8 mouse cellular contexts compared by ENCODE assay signal in genomic region chr11:103170111-103170493, GRCm38 (mm10). TPM values are rescaled to one million over a fixed set of nuclear protein-coding genes. Genes with fewer than 3 reads are reported as not detected.
DNase-seq lines count a peak whose midpoint lies in the region; ATAC-seq and TF ChIP-seq lines count a peak whose summit lies in the region.

No protein-coding gene starts in this region.

- H3K36me3 ChIP-seq in heart, embryonic 10.5 days = no peaks in the 10 kb centered on the region
- H3K36me3 ChIP-seq in CH12.LX (replicated peaks in 1 of 2; ENCODE audit: control insufficient read depth in 1 of 2, insufficient read depth in 1 of 2, low read length in 1 of 2) = no peaks in the 10 kb centered on the region
- no peaks in the 10 kb centered on the region for H3K36me3 ChIP-seq in forebrain, postnatal 0 days (ENCODE audit: insufficient read depth)
- H3K36me3 ChIP-seq in liver, embryonic 16.5 days (ENCODE audit: control insufficient read depth, insufficient read depth) = no peaks in the 10 kb centered on the region

- peak overlapping the region; percentile 54 for H3K4me2 ChIP-seq in CH12.LX (ENCODE audit: insufficient read depth, low read depth, poor library complexity, severe bottlenecking)
- peak overlapping the region; percentile 85 for H3K4me2 ChIP-seq in forebrain, postnatal 0 days (ENCODE audit: low read depth)
- H3K4me2 ChIP-seq in liver, embryonic 16.5 days (ENCODE audit: low read depth, low read length) = peak overlapping the region; percentile 68; the same call in 1 of the 2 replicates

- H3K9ac ChIP-seq in CH12.LX (ENCODE audit: insufficient read depth, low read depth) = peak overlapping the region; percentile 58
- peak overlapping the region; percentile 64 for H3K9ac ChIP-seq in forebrain, postnatal 0 days
- no peak overlapping the region for H3K9ac ChIP-seq in liver, embryonic 16.5 days (ENCODE audit: low read depth, low read length)

- peaks cover 79% of the 10 kb centered on the region for H3K27me3 ChIP-seq in heart, embryonic 10.5 days (ENCODE audit: insufficient read depth, poor library complexity, severe bottlenecking)
- H3K27me3 ChIP-seq in CH12.LX (replicated peaks) = no peaks in the 10 kb centered on the region
- no peaks in the 10 kb centered on the region for H3K27me3 ChIP-seq in forebrain, postnatal 0 days (ENCODE audit: insufficient read depth, low read length)
- H3K27me3 ChIP-seq in liver, embryonic 16.5 days (ENCODE audit: control insufficient read depth, insufficient read depth, low read depth, low read length) = peaks cover 27% of the 10 kb centered on the region

- peak overlapping the region; percentile 77 for H3K4me3 ChIP-seq in heart, embryonic 10.5 days
- peak overlapping the region; percentile 30 to 78 (median 69) for H3K4me3 ChIP-seq in CH12.LX (replicated peaks in 1 of 3; ENCODE audit: low read depth in 2 of 3, low read length in 2 of 3, poor library complexity in 1 of 3)
- H3K4me3 ChIP-seq in forebrain, postnatal 0 days (ENCODE audit: low read depth, low read length) = peak overlapping the region; percentile 75
- H3K4me3 ChIP-seq in liver, embryonic 16.5 days (ENCODE audit: low read depth, low read length) = peak overlapping the region; percentile 57

- H3K4me1 ChIP-seq in heart, embryonic 10.5 days = peaks cover 39% of the 10 kb centered on the region
- peaks cover 11 to 57% of the 10 kb centered on the region in 2 experiments for H3K4me1 ChIP-seq in CH12.LX (ENCODE audit: control insufficient read depth in 1 of 2, insufficient read depth in 2 of 2)
- H3K4me1 ChIP-seq in forebrain, postnatal 0 days (ENCODE audit: insufficient read depth) = 0 out of 2 replicates have a peak, but pooled peaks cover 5% of the 10 kb centered on the region
- peaks cover 7% of the 10 kb centered on the region for H3K4me1 ChIP-seq in liver, embryonic 16.5 days (ENCODE audit: control insufficient read depth, low read depth, low read length)

- TF ChIP-seq RAD21 in CH12.LX (IDR thresholded peaks at IDR 0.05; ENCODE audit: low read depth, low read length) = no peak

- dilution Hi-C loops in CH12.LX (cut with MboI; ENCODE audit: extremely low pct_ligation_motif_present, extremely low pct_unique_long_range_greater_than_20kb, low sequenced_read_pairs) = no loop called here

- TF ChIP-seq POLR2A in CH12.LX (IDR thresholded peaks at IDR 0.05; ENCODE audit: low read depth, low read length) = no peak

- H3K79me2 ChIP-seq in CH12.LX (replicated peaks; ENCODE audit: control insufficient read depth, extremely low read depth, insufficient read depth, poor library complexity, severe bottlenecking) = peaks cover 32% of the 10 kb centered on the region

- H3K27ac ChIP-seq in heart, embryonic 10.5 days = no peak overlapping the region
- peak overlapping the region; percentile 7; the same call in 1 of the 2 replicates for H3K27ac ChIP-seq in CH12.LX (ENCODE audit: insufficient read depth, low read depth)
- H3K27ac ChIP-seq in forebrain, postnatal 0 days (ENCODE audit: low read depth, low read length) = no peak overlapping the region
- no peak overlapping the region for H3K27ac ChIP-seq in liver, embryonic 16.5 days (ENCODE audit: low read length)

- ATAC-seq in forebrain, postnatal 0 days = no peak
- no peak for ATAC-seq in liver, embryonic 16.5 days (ENCODE audit: low read depth)

- no peak for TF ChIP-seq CTCF in CH12.LX (conservative IDR thresholded peaks at IDR 0.05 in 1 of 2, IDR thresholded peaks at IDR 0.05 in 1 of 2; ENCODE audit: low read depth in 2 of 2, low read length in 2 of 2)
- TF ChIP-seq CTCF in forebrain, postnatal 0 days (IDR thresholded peaks at IDR 0.05; ENCODE audit: low read depth) = no peak

- WGBS in heart, embryonic 10.5 days = 53% methylated on average over 3 of the region's 3 CpGs
- WGBS in forebrain, postnatal 0 days = 35% methylated on average over 3 of the region's 3 CpGs
- 32% methylated on average over 3 of the region's 3 CpGs for WGBS in liver, embryonic 16.5 days (ENCODE audit: insufficient replicate concordance)

- in situ Hi-C loops in CH12.LX (cut with MboI; ENCODE audit: low pct_ligation_motif_present, low pct_unique_long_range_greater_than_20kb, low sequenced_read_pairs) = loop anchor here (5.0 to 25.0 kb wide), 3 partner anchors 102 to 392 kb away; no protein-coding TSS in a partner anchor

- TF ChIP-seq EP300 in CH12.LX (IDR thresholded peaks at IDR 0.05; ENCODE audit: low read length) = no peak

- H3K9me3 ChIP-seq in heart, embryonic 10.5 days = peaks cover 3% of the 10 kb centered on the region; the same call in 1 of the 2 replicates
- H3K9me3 ChIP-seq in CH12.LX (replicated peaks; ENCODE audit: low read length) = peaks cover 8% of the 10 kb centered on the region
- H3K9me3 ChIP-seq in forebrain, postnatal 0 days (ENCODE audit: low read length) = no peaks in the 10 kb centered on the region
- H3K9me3 ChIP-seq in liver, embryonic 16.5 days (replicated peaks; ENCODE audit: control insufficient read depth, low read length) = no peaks in the 10 kb centered on the region

- DNase-seq in heart, embryonic 10.5 days (ENCODE audit: low spot score) = no peak
- no peak for DNase-seq in heart, adult 8-10 months (ENCODE audit: low spot score)
- peak; percentile 43 for DNase-seq in CH12.LX (ENCODE audit: extremely low read depth)
- no peak for DNase-seq in forebrain, postnatal 0 days
- DNase-seq in adipocyte (ENCODE audit: low spot score) = no peak
- DNase-seq in adrenal gland, postnatal 10 days = no peak
- no peak for DNase-seq in urinary bladder, postnatal 10 days (ENCODE audit: low spot score)

TF ChIP-seq in CH12.LX, 34 proteins besides CTCF, POLR2A, EP300 and RAD21:
- no peak for TF ChIP-seq CHD1 (IDR thresholded peaks at IDR 0.05; ENCODE audit: low read depth, low read length)
- TF ChIP-seq ELF1 (IDR thresholded peaks at IDR 0.05; ENCODE audit: low read depth, low read length) = no peak
- no peak for TF ChIP-seq ETS1 (conservative IDR thresholded peaks at IDR 0.05; ENCODE audit: low read depth, low read length)
- TF ChIP-seq PAX5 (IDR thresholded peaks at IDR 0.05; ENCODE audit: low read length) = no peak
- TF ChIP-seq SIN3A (IDR thresholded peaks at IDR 0.05; ENCODE audit: low read length) = peak; percentile 19; the same call in 1 of the 2 replicates
- TF ChIP-seq BHLHE40 (IDR thresholded peaks at IDR 0.05; ENCODE audit: low read depth, low read length) = no peak
TF ChIP-seq in CH12.LX: peak in this region for 1.

RNA-seq across cellular contexts. Expression of gene Fmnl1, which starts 0.8 kb away (rescaled TPM):
- polyA plus RNA-seq in heart, embryonic 10.5 days (2016; fragmentation: Nextera tagmentation; extraction: Ambion mirVana) = 0.92 and 1.2 TPM in 2 replicates
- total RNA-seq in heart, adult 8-10 months (2022) = 10 to 100 TPM in 3 of 4 experiments, 1 to 10 TPM in 1; 9.3 to 20.1 (median 13.2) TPM
- total RNA-seq in CH12.LX (2012; rRNA removed) (35.0 and 36.5 TPM in 2 replicates), CH12.LX (2014; rRNA removed) (5.6 and 6.9 TPM in 2 replicates)
- polyA plus RNA-seq in CH12.LX (2012; ENCODE audit: insufficient read length, low read depth) = 104 and 118 TPM in 2 replicates
- total RNA-seq in forebrain, postnatal 0 days (2014; rRNA removed) = 6.5 and 9.4 TPM in 2 replicates
- polyA plus RNA-seq in forebrain, postnatal 0 days (2015; fragmentation: Nextera tagmentation; extraction: Ambion mirVana) = 4.8 and 7.1 TPM in 2 replicates
- 5.2 and 6.3 TPM in 2 replicates for polyA plus RNA-seq in liver, embryonic 16.5 days (2015; fragmentation: Nextera tagmentation; extraction: Ambion mirVana)
- total RNA-seq in adrenal gland, postnatal 10 days (2021) = 10 to 100 TPM; 17.7 to 20.5 TPM

RNA-seq across cellular contexts. Expression of gene Hexim2, which starts 37.9 kb away (rescaled TPM):
- polyA plus RNA-seq in heart, embryonic 10.5 days (2016; fragmentation: Nextera tagmentation; extraction: Ambion mirVana) = 6.5 and 7.9 TPM in 2 replicates
- 1 to 10 TPM; 1.2 to 2.0 (median 1.9) TPM for total RNA-seq in heart, adult 8-10 months (2022)
- total RNA-seq in CH12.LX (2012; rRNA removed) (31.4 and 33.3 TPM in 2 replicates), CH12.LX (2014; rRNA removed) (28.8 and 33.0 TPM in 2 replicates)
- 27.0 and 31.6 TPM in 2 replicates for polyA plus RNA-seq in CH12.LX (2012; ENCODE audit: insufficient read length, low read depth)
- 30.8 and 47.0 TPM in 2 replicates for total RNA-seq in forebrain, postnatal 0 days (2014; rRNA removed)
- polyA plus RNA-seq in forebrain, postnatal 0 days (2015; fragmentation: Nextera tagmentation; extraction: Ambion mirVana) = 16.5 and 27.9 TPM in 2 replicates
- polyA plus RNA-seq in liver, embryonic 16.5 days (2015; fragmentation: Nextera tagmentation; extraction: Ambion mirVana) = 5.2 and 5.7 TPM in 2 replicates
- 1 to 10 TPM; 4.8 to 8.9 TPM for total RNA-seq in adrenal gland, postnatal 10 days (2021)

RNA-seq across cellular contexts. Expression of gene 1700023F06Rik, which starts 38.3 kb away (rescaled TPM):
- polyA plus RNA-seq in heart, embryonic 10.5 days (2016; fragmentation: Nextera tagmentation; extraction: Ambion mirVana) = 0.35 TPM in 1 of 2 replicates, not detected in the other
- not detected for total RNA-seq in heart, adult 8-10 months (2022)
- total RNA-seq in CH12.LX (2012; rRNA removed) (not detected in 2 replicates), CH12.LX (2014; rRNA removed) (not detected in 2 replicates)
- not detected in 2 replicates for polyA plus RNA-seq in CH12.LX (2012; ENCODE audit: insufficient read length, low read depth)
- total RNA-seq in forebrain, postnatal 0 days (2014; rRNA removed) = 0.71 TPM in 1 of 2 replicates, not detected in the other
- 3.0 and 3.1 TPM in 2 replicates for polyA plus RNA-seq in forebrain, postnatal 0 days (2015; fragmentation: Nextera tagmentation; extraction: Ambion mirVana)
- not detected in 2 replicates for polyA plus RNA-seq in liver, embryonic 16.5 days (2015; fragmentation: Nextera tagmentation; extraction: Ambion mirVana)
- under 1 TPM in 1 of 2 experiments, not detected in 1; 0.27 TPM for total RNA-seq in adrenal gland, postnatal 10 days (2021)

RNA-seq across cellular contexts. Expression of gene Spata32, which starts 48.1 kb away (rescaled TPM):
- polyA plus RNA-seq in heart, embryonic 10.5 days (2016; fragmentation: Nextera tagmentation; extraction: Ambion mirVana) = not detected in 2 replicates
- not detected for total RNA-seq in heart, adult 8-10 months (2022)
- total RNA-seq in CH12.LX (2012; rRNA removed) (not detected in 2 replicates), CH12.LX (2014; rRNA removed) (not detected in 2 replicates)
- not detected in 2 replicates for polyA plus RNA-seq in CH12.LX (2012; ENCODE audit: insufficient read length, low read depth)
- total RNA-seq in forebrain, postnatal 0 days (2014; rRNA removed) = 0.57 and 0.62 TPM in 2 replicates
- 0.43 and 0.64 TPM in 2 replicates for polyA plus RNA-seq in forebrain, postnatal 0 days (2015; fragmentation: Nextera tagmentation; extraction: Ambion mirVana)
- polyA plus RNA-seq in liver, embryonic 16.5 days (2015; fragmentation: Nextera tagmentation; extraction: Ambion mirVana) = not detected in 2 replicates
- total RNA-seq in adrenal gland, postnatal 10 days (2021) = not detected

RNA-seq across cellular contexts. Expression of gene Hexim1, which starts 54.1 kb away (rescaled TPM):
- polyA plus RNA-seq in heart, embryonic 10.5 days (2016; fragmentation: Nextera tagmentation; extraction: Ambion mirVana) = 1.8 and 2.8 TPM in 2 replicates
- total RNA-seq in heart, adult 8-10 months (2022) = 10 to 100 TPM; 15.9 to 18.6 (median 17.0) TPM
- total RNA-seq in CH12.LX (2012; rRNA removed) = 25.9 and 38.9 TPM in 2 replicates
- total RNA-seq in CH12.LX (2014; rRNA removed) = 16.4 and 20.2 TPM in 2 replicates
- polyA plus RNA-seq in CH12.LX (2012; ENCODE audit: insufficient read length, low read depth) = 50.4 and 51.8 TPM in 2 replicates
- total RNA-seq in forebrain, postnatal 0 days (2014; rRNA removed) = 19.0 and 20.5 TPM in 2 replicates
- 3.7 and 3.9 TPM in 2 replicates for polyA plus RNA-seq in forebrain, postnatal 0 days (2015; fragmentation: Nextera tagmentation; extraction: Ambion mirVana)
- polyA plus RNA-seq in liver, embryonic 16.5 days (2015; fragmentation: Nextera tagmentation; extraction: Ambion mirVana) = 1.7 and 1.9 TPM in 2 replicates
- 10 to 100 TPM; 49.6 to 50.1 TPM for total RNA-seq in adrenal gland, postnatal 10 days (2021)
